In genomic region chr10:94992127-94992526, GRCm38 (mm10) we compare ENCODE assay signal across 8 mouse cellular contexts. TPM values are rescaled to one million over a fixed set of nuclear protein-coding genes. Genes with fewer than 3 reads are reported as not detected.
DNase-seq lines count a peak whose midpoint lies in the region; ATAC-seq and TF ChIP-seq lines count a peak whose summit lies in the region.

No protein-coding gene starts in this region.

- WGBS in forebrain, embryonic 14.5 days: 12% methylated on average over 9 of the region's 9 CpGs
- 6% methylated on average over 9 of the region's 9 CpGs for WGBS in large intestine, adult 2 months
- WGBS in lung, embryonic 15.5 days: 3% methylated on average over 9 of the region's 9 CpGs
- WGBS in olfactory bulb, adult 2 months: 7% methylated on average over 9 of the region's 9 CpGs

- H3K4me2 ChIP-seq in forebrain, embryonic 14.5 days (ENCODE audit: low read length): peak overlapping the region; percentile 44
- peak overlapping the region; percentile 52 for H3K4me2 ChIP-seq in lung, embryonic 15.5 days

- no peaks in the 10 kb centered on the region for H3K27me3 ChIP-seq in forebrain, embryonic 14.5 days (replicated peaks; ENCODE audit: control insufficient read depth, insufficient read depth, low read length)
- H3K27me3 ChIP-seq in lung, embryonic 15.5 days: no peaks in the 10 kb centered on the region

- DNase-seq in ES-E14 (ENCODE audit: low read depth, low spot score): peak; percentile 79
- peak; percentile 40 for DNase-seq in c-Kit-positive CD71-positive TER-119-negative erythroid progenitor cells, embryonic 14.5 days (ENCODE audit: low read depth)
- DNase-seq in forebrain, embryonic 14.5 days (ENCODE audit: low spot score): peak; percentile 80
- DNase-seq in heart, postnatal 25 days (ENCODE audit: low spot score): peak; percentile 76
- peak; percentile 58 for DNase-seq in large intestine, adult 2 months (ENCODE audit: low read depth, low spot score)
- peak; percentile 71 for DNase-seq in thymus, postnatal 0 days (ENCODE audit: low spot score)

- ATAC-seq in forebrain, embryonic 14.5 days: peak; percentile 51
- ATAC-seq in lung, embryonic 15.5 days (ENCODE audit: borderline replicate concordance, extremely low read depth, low FRiP score, low TSS enrichment): peak; percentile 21; the same call in 1 of the 2 replicates

- H3K27ac ChIP-seq in ES-E14 (ENCODE audit: insufficient read depth, low read depth, low read length, poor library complexity, severe bottlenecking): no peak overlapping the region
- H3K27ac ChIP-seq in forebrain, embryonic 14.5 days (ENCODE audit: low read depth, low read length): no peak overlapping the region
- peak overlapping the region; percentile 96 for H3K27ac ChIP-seq in lung, embryonic 15.5 days
- no peak overlapping the region for H3K27ac ChIP-seq in olfactory bulb, adult 2 months (ENCODE audit: insufficient read depth, low read depth, low read length)

- no peaks in the 10 kb centered on the region for H3K36me3 ChIP-seq in ES-E14 (ENCODE audit: control insufficient read depth, insufficient read depth, low read length, poor library complexity, severe bottlenecking)
- H3K36me3 ChIP-seq in forebrain, embryonic 14.5 days (ENCODE audit: control insufficient read depth, insufficient read depth, low read length): no peaks in the 10 kb centered on the region
- no peaks in the 10 kb centered on the region for H3K36me3 ChIP-seq in lung, embryonic 15.5 days

- no peaks in the 10 kb centered on the region for H3K9me3 ChIP-seq in ES-E14 (ENCODE audit: control insufficient read depth, insufficient read depth, low read depth, low read length)
- H3K9me3 ChIP-seq in forebrain, embryonic 14.5 days (replicated peaks; ENCODE audit: control insufficient read depth, low read length): no peaks in the 10 kb centered on the region
- no peaks in the 10 kb centered on the region for H3K9me3 ChIP-seq in lung, embryonic 15.5 days

- H3K9ac ChIP-seq in ES-E14 (ENCODE audit: insufficient read depth, low read depth, low read length, poor library complexity, severe bottlenecking): no peak overlapping the region
- H3K9ac ChIP-seq in forebrain, embryonic 14.5 days (ENCODE audit: low read length): no peak overlapping the region
- peak overlapping the region; percentile 30; the same call in 1 of the 2 replicates for H3K9ac ChIP-seq in lung, embryonic 15.5 days

- TF ChIP-seq POLR2A in olfactory bulb, adult 2 months (IDR thresholded peaks at IDR 0.05; ENCODE audit: insufficient read depth, low read depth, low read length): no peak

- TF ChIP-seq CTCF in olfactory bulb, adult 2 months (IDR thresholded peaks at IDR 0.05; ENCODE audit: insufficient read depth, low read depth, low read length): peak; percentile 81

- intact Hi-C loops in heart, postnatal 25 days (cut with DNase I): loop anchor here (1.0 to 10.0 kb wide), 5 partner anchors 95 to 903 kb away; no protein-coding TSS in a partner anchor

- peaks cover 0 to 4% of the 10 kb centered on the region in 2 experiments; a peak in 1 of 4 replicates for H3K4me1 ChIP-seq in ES-E14 (ENCODE audit: control insufficient read depth in 2 of 2, insufficient read depth in 2 of 2, low read length in 2 of 2, poor library complexity in 1 of 2)
- H3K4me1 ChIP-seq in forebrain, embryonic 14.5 days (ENCODE audit: control insufficient read depth, insufficient read depth, low read length): peaks cover 15% of the 10 kb centered on the region
- H3K4me1 ChIP-seq in lung, embryonic 15.5 days: peaks cover 29% of the 10 kb centered on the region
- H3K4me1 ChIP-seq in olfactory bulb, adult 2 months (ENCODE audit: control insufficient read depth, insufficient read depth, low read length): peaks cover 3% of the 10 kb centered on the region

- in situ Hi-C loops in ES-E14 (cut with MboI; ENCODE audit: low sequenced_read_pairs in 2 of 2, unreplicated experiment in 2 of 2): loop anchor here (5.0 to 25.0 kb wide), 3 partner anchors 170 to 485 kb away; no protein-coding TSS in a partner anchor

- no peak overlapping the region for H3K4me3 ChIP-seq in ES-E14 (ENCODE audit: insufficient read depth in 1 of 2, low read depth in 1 of 2, low read length in 2 of 2, poor library complexity in 1 of 2, severe bottlenecking in 1 of 2)
- H3K4me3 ChIP-seq in forebrain, embryonic 14.5 days (ENCODE audit: low read depth, low read length): no peak overlapping the region
- H3K4me3 ChIP-seq in lung, embryonic 15.5 days: no peak overlapping the region
- no peak overlapping the region for H3K4me3 ChIP-seq in olfactory bulb, adult 2 months (ENCODE audit: insufficient read depth, low read depth, low read length)

TF ChIP-seq in ES-E14, 5 proteins besides CTCF, POLR2A, EP300 and RAD21:
- TF ChIP-seq HCFC1 (IDR thresholded peaks at IDR 0.05; ENCODE audit: borderline replicate concordance, insufficient read depth, low read length): no peak
- TF ChIP-seq ZC3H11A (IDR thresholded peaks at IDR 0.05; ENCODE audit: borderline replicate concordance, low read depth, low read length): peak; percentile 74; the same call in 1 of the 2 replicates

RNA-seq across cellular contexts. Expression of gene Plxnc1, which starts 47.5 kb away (rescaled TPM):
- total RNA-seq in ES-E14 (2012; rRNA removed): 1.1 and 1.6 TPM in 2 replicates
- polyA plus RNA-seq in forebrain, embryonic 14.5 days (2014; fragmentation: Nextera tagmentation; extraction: Ambion mirVana): 14.4 and 15.0 TPM in 2 replicates
- 1 to 10 TPM; 2.0 to 2.6 TPM for total RNA-seq in heart, postnatal 25 days (2021)
- polyA plus RNA-seq in large intestine, adult 2 months (2012; rRNA removed): 0.55 and 1.3 TPM in 2 replicates
- polyA plus RNA-seq in lung, embryonic 15.5 days (2015; fragmentation: Nextera tagmentation; extraction: Ambion mirVana): 7.1 and 8.0 TPM in 2 replicates
- polyA plus RNA-seq in olfactory bulb, adult 2 months (2012; ENCODE audit: insufficient read depth, insufficient read length, low replicate concordance, missing spikeins): not detected in 2 replicates
- 3.2 and 3.8 TPM in 2 replicates for polyA plus RNA-seq in thymus, postnatal 0 days (2015; fragmentation: Nextera tagmentation; extraction: Ambion mirVana)
